Mouse (Mus musculus) neural tube, embryonic 11.5 days (tissue): ENCODE measurements around the gene Olfr1215. TPM values are rescaled to one million over a fixed set of nuclear protein-coding genes. Genes with fewer than 3 reads are reported as not detected.
"Not testable (repeated sequence)": the region's sequence is repeated elsewhere in the genome, so short reads cannot be mapped to it uniquely, and the experiment has no call there.

Experiments used
- ATAC-seq: fragments of 200-750 bp; cut with Nextera tagmentation; 2 replicates; pipeline ENCODE4 v1.8.0; 2017; ENCODE audit warnings: moderate number of reproducible peaks, mild to moderate bottlenecking, moderate TSS enrichment, moderate library complexity; ENCODE audit not compliant: insufficient read depth, low FRiP score, low TSS enrichment
- DNase-seq: peaks from one replicate; pipeline ENCODE4 v3.0.0-alpha.2; 2015; ENCODE audit warnings: low spot score
- H3K27ac ChIP-seq: fragments of 300-500 bp; sonication (generic); 2 replicates; pipeline ENCODE4 v1.5.1; 2014; ENCODE audit warnings: low read depth, mild to moderate bottlenecking, low read length
- H3K27me3 ChIP-seq: fragments of 300-500 bp; sonication (generic); 2 replicates; pipeline ENCODE4 v1.6.1; 2014; ENCODE audit warnings: mild to moderate bottlenecking, low read length, mixed read lengths; ENCODE audit not compliant: control insufficient read depth, insufficient read depth
- H3K36me3 ChIP-seq: fragments of 300-500 bp; sonication (generic); 2 replicates; pipeline ENCODE4 v1.6.1; 2014; ENCODE audit warnings: mild to moderate bottlenecking, low read length, moderate library complexity, mixed read lengths; ENCODE audit not compliant: control insufficient read depth, insufficient read depth
- H3K4me1 ChIP-seq: fragments of 300-500 bp; sonication (generic); 2 replicates; pipeline ENCODE4 v1.6.1; 2014; ENCODE audit warnings: low read length, mixed read lengths; ENCODE audit not compliant: control insufficient read depth, insufficient read depth
- H3K4me2 ChIP-seq: fragments of 300-500 bp; sonication (generic); 2 replicates; pipeline ENCODE4 v1.6.1; 2014; ENCODE audit warnings: low read depth, mild to moderate bottlenecking, moderate library complexity
- H3K4me3 ChIP-seq: fragments of 300-500 bp; sonication (generic); 2 replicates; pipeline ENCODE4 v1.5.1; 2014; ENCODE audit warnings: low read depth, low read length
- H3K9ac ChIP-seq: fragments of 300-500 bp; sonication (generic); 2 replicates; pipeline ENCODE4 v1.6.1; 2014; ENCODE audit warnings: mild to moderate bottlenecking, low read length
- H3K9me3 ChIP-seq: fragments of 300-500 bp; sonication (generic); 2 replicates; pipeline ENCODE4 v1.6.1; 2016; ENCODE audit warnings: low read length; ENCODE audit not compliant: control insufficient read depth
- WGBS: fragments of 180-500 bp; shearing (Covaris S2); extraction: QIAGEN DNeasy Blood & Tissue Kit; methylation state at CpG from one replicate; pipeline ENCODE4 v1.1.7; 2014; 5-methylcytosine and 5-hydroxymethylcytosine counted together
- polyA plus RNA-seq: library from polyadenylated mRNA; unstranded; fragments of >200 nt; fragmentation: Nextera tagmentation; extraction: Ambion mirVana; gene quantifications from 2 replicates; pipeline ENCODE4 v1.2.1, GENCODE M21; 2014

Olfr1215 gene
- polyA plus RNA-seq: not detected in 2 replicates

DNA sequence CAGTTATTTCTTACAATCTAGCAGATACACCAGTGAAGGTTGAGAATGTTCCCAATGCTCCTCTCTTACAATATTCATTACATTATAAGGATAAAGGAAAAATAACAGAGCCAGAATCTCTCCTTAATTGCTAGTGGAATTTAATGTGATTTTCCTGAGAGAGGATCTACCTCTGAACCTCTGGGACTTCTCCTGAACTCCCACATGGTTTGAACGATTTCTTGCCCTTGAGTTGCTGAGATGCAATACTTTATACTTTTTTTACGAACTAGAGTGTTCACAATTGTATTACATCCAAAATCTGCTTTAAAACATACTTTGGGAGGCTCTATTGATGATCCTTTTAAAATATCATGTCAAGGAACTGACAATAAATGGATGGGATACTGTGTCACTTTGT is at the start of gene Olfr1215:
Olfr1215 (minus strand) TSS at position 101 of the 400 bp plus-strand sequence.
- Histone ChIP-seq H3K36me3 (no peaks in the 10 kb centered on the region), H3K4me1 (no peaks in the 10 kb centered on the region), H3K27ac (no peak within 1 kb of the TSS), H3K4me2 (no peak within 1 kb of the TSS), H3K27me3 (no peaks in the 10 kb centered on the region), H3K4me3 (no peak within 1 kb of the TSS), H3K9ac (no peak within 1 kb of the TSS), H3K9me3 (no peaks in the 10 kb centered on the region)
- DNase-seq (no peak), ATAC-seq (no peak)
- WGBS: 76% methylated on average over 2 of the region's 2 CpGs

DNA sequence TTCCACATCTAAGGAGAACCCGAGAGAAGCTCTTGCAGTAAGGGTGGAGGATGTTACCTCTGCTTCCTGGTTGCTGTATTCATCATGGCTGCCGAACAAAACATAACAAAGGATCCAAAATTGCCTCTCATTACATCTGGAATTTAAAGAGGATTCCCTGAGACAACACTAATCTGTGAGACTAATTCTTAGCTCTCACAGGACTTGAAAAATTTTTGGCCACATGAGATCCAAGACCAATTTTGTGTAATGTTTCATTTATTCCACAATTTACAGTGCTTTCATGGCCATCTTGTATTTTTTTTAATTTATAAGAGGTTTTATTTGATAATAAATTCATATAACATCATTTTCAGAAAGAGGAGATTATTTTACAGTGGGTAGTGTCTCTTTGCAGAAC is 25.2 kb upstream of the Olfr1215 start, which contains the start of gene Olfr1217:
Olfr1217 (minus strand) TSS at position 101 of the 400 bp plus-strand sequence.
- WGBS: 78% methylated on average over 2 of the region's 2 CpGs

DNA sequence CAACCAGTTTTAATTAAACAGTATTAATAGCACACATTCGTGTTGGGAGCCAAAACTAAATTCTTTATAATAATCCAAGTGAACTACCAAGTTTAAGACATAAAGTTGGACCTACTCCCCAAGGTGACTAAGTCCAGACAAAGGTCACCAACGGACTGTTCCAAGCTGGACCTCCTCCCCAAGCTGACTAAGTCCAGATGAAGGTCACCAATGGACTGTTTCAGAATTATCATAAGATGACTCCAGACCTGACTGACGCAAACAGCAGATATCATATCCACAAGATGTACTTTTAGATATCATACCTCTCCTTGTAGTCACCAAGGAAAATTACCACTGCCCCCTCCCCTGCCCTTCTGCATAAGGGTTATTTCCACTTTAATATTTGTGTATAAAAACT is 14.7 kb upstream of the Olfr1215 start:
- not testable (repeated sequence) for H3K27ac ChIP-seq, DNase-seq, H3K36me3 ChIP-seq, H3K4me3 ChIP-seq, H3K9me3 ChIP-seq, H3K4me1 ChIP-seq, ATAC-seq, H3K9ac ChIP-seq, H3K27me3 ChIP-seq, H3K4me2 ChIP-seq
- WGBS: 74% methylated on average over 3 of the region's 3 CpGs

More for the DNA sequence above, 25.2 kb upstream of the Olfr1215 start, which contains the start of gene Olfr1217:
- no peak within 1 kb of the TSS for H3K4me2 ChIP-seq
- no peak within 1 kb of the TSS for H3K9ac ChIP-seq
- no peak for ATAC-seq
- no peaks in the 10 kb centered on the region for H3K27me3 ChIP-seq
- no peaks in the 10 kb centered on the region for H3K36me3 ChIP-seq
- H3K27ac ChIP-seq: no peak within 1 kb of the TSS
- no peak for DNase-seq
- H3K4me1 ChIP-seq: no peaks in the 10 kb centered on the region
- no peaks in the 10 kb centered on the region for H3K9me3 ChIP-seq
- H3K4me3 ChIP-seq: no peak within 1 kb of the TSS

DNA sequence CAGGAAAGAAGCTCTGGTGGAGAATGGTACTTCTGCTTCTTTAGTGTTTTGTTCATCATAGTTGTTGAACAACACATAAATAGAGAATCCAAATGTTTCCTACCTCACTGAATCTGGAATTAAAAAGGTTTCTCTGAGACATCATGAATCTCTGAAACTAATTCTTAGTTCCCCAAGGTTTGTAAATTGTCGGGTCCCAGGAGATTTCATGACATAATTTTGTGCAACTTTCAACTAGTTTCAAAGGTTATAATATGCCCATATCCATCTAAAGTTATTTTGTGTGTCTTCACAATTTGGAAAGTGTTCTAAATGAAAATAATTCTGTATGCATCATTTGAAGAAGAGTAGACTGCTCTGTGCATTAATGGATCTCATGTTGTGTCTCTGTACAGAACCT is 11.5 kb upstream of the Olfr1215 start, which contains the start of gene Olfr1216:
Olfr1216 (minus strand) TSS at position 101 of the 400 bp plus-strand sequence.
- H3K27me3 ChIP-seq: no peaks in the 10 kb centered on the region

GRCm38 (mm10) chr2:88992553-88992952 is 14.2 kb downstream of the Olfr1215 start, which contains the start of gene Olfr1214:
Olfr1214 (minus strand) TSS chr2:88992653.
- no peak for DNase-seq
- no peaks in the 10 kb centered on the region for H3K36me3 ChIP-seq
- no peaks in the 10 kb centered on the region for H3K9me3 ChIP-seq
- H3K27ac ChIP-seq: no peak within 1 kb of the TSS
- H3K4me2 ChIP-seq: no peak within 1 kb of the TSS
- no peak within 1 kb of the TSS for H3K9ac ChIP-seq
- no peaks in the 10 kb centered on the region for H3K27me3 ChIP-seq
- no peak within 1 kb of the TSS for H3K4me3 ChIP-seq
- no peak for ATAC-seq
- no peaks in the 10 kb centered on the region for H3K4me1 ChIP-seq
- 86% methylated on average over 1 of the region's 1 CpGs for WGBS

More for the DNA sequence above, 11.5 kb upstream of the Olfr1215 start, which contains the start of gene Olfr1216:
- Histone ChIP-seq H3K9ac (no peak within 1 kb of the TSS), H3K36me3 (no peaks in the 10 kb centered on the region), H3K27ac (no peak within 1 kb of the TSS), H3K4me1 (no peaks in the 10 kb centered on the region), H3K4me2 (no peak within 1 kb of the TSS), H3K9me3 (no peaks in the 10 kb centered on the region), H3K4me3 (no peak within 1 kb of the TSS)
- WGBS: 93% methylated on average over 1 of the region's 1 CpGs
- DNase-seq (no peak), ATAC-seq (no peak)

DNA sequence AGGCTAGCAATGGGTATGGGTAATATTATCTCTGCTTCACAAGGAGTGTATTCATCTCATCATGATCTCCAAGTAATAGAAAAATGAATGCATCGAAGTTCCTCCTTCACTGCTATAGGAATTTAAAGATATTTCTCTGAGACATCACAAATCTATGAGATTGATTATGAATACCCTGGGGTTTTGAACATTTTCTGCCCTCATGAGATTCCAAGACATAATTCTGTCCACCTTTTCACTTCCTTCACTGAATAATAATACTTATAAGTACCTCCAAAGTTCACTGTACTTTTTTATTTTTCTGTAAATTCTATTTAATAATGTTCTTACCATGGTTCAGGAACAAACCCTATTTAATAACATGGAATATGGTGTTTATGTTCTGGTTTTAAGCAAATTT is 26.6 kb downstream of the Olfr1215 start, which contains the start of gene Gm13762:
Gm13762 (minus strand) TSS at position 101 of the 400 bp plus-strand sequence.
- Histone ChIP-seq H3K9me3 (no peaks in the 10 kb centered on the region), H3K27ac (no peak within 1 kb of the TSS), H3K36me3 (no peaks in the 10 kb centered on the region), H3K4me1 (no peaks in the 10 kb centered on the region), H3K4me2 (no peak within 1 kb of the TSS), H3K4me3 (no peak within 1 kb of the TSS), H3K27me3 (no peaks in the 10 kb centered on the region), H3K9ac (no peak within 1 kb of the TSS)
- no peak for DNase-seq
- ATAC-seq: no peak
- 79% methylated on average over 1 of the region's 1 CpGs for WGBS

- H3K27ac ChIP-seq: no peak within 1 kb of the TSS
- ATAC-seq: no peak
- no peaks in the 10 kb centered on the region for H3K4me1 ChIP-seq
- no peaks in the 10 kb centered on the region for H3K9me3 ChIP-seq
- DNase-seq: no peak
- no peaks in the 10 kb centered on the region for H3K27me3 ChIP-seq
- H3K4me3 ChIP-seq: no peak within 1 kb of the TSS
- no peak within 1 kb of the TSS for H3K9ac ChIP-seq
- H3K36me3 ChIP-seq: no peaks in the 10 kb centered on the region
- no peak within 1 kb of the TSS for H3K4me2 ChIP-seq
Measured at GRCm38 (mm10) chr2:88953669-88954068, 53.1 kb downstream of the Olfr1215 start, which contains the start of gene Olfr1212. Olfr1212 (plus strand) TSS chr2:88953969.

Other genes with a start within 250 kb of the Olfr1215 start
- gene Olfr1199, start 246.5 kb downstream of the Olfr1215 start, polyA plus RNA-seq: not detected in 2 replicates
- not detected in 2 replicates for gene Olfr1200, start 236.5 kb downstream of the Olfr1215 start, polyA plus RNA-seq
- not detected in 2 replicates for gene Olfr1201, start 213.9 kb downstream of the Olfr1215 start, polyA plus RNA-seq
- gene Olfr1202, start 192.5 kb downstream of the Olfr1215 start, polyA plus RNA-seq: not detected in 2 replicates
- gene Olfr1205, start 177.2 kb downstream of the Olfr1215 start, polyA plus RNA-seq: not detected in 2 replicates
- gene Olfr1204, start 157.7 kb downstream of the Olfr1215 start, polyA plus RNA-seq: not detected in 2 replicates
- gene Olfr1206, start 143.7 kb downstream of the Olfr1215 start, polyA plus RNA-seq: not detected in 2 replicates
- gene Olfr1208, start 104.7 kb downstream of the Olfr1215 start, polyA plus RNA-seq: not detected in 2 replicates
- gene Olfr1209, start 91.8 kb downstream of the Olfr1215 start, polyA plus RNA-seq: not detected in 2 replicates
- not detected in 2 replicates for gene Olfr1211, start 68.9 kb downstream of the Olfr1215 start, polyA plus RNA-seq
- not detected in 2 replicates for gene Olfr1212, start 53.0 kb downstream of the Olfr1215 start, polyA plus RNA-seq
- gene Gm13762, start 26.7 kb downstream of the Olfr1215 start, polyA plus RNA-seq: not detected in 2 replicates
- not detected in 2 replicates for gene Olfr1214, start 14.3 kb downstream of the Olfr1215 start, polyA plus RNA-seq
- not detected in 2 replicates for gene Olfr1216, start 11.4 kb upstream of the Olfr1215 start, polyA plus RNA-seq
- not detected in 2 replicates for gene Olfr1217, start 25.1 kb upstream of the Olfr1215 start, polyA plus RNA-seq
- not detected in 2 replicates for gene Olfr1218, start 54.2 kb upstream of the Olfr1215 start, polyA plus RNA-seq
- gene Olfr1219, start 76.5 kb upstream of the Olfr1215 start, polyA plus RNA-seq: not detected in 2 replicates
- gene Olfr1220, start 99.9 kb upstream of the Olfr1215 start, polyA plus RNA-seq: not detected in 2 replicates
- not detected in 2 replicates for gene Olfr1221, start 110.3 kb upstream of the Olfr1215 start, polyA plus RNA-seq
- not detected in 2 replicates for gene Olfr1222, start 126.1 kb upstream of the Olfr1215 start, polyA plus RNA-seq
- gene Olfr1223, start 144.6 kb upstream of the Olfr1215 start, polyA plus RNA-seq: not detected in 2 replicates
- not detected in 2 replicates for gene Olfr1224-ps1, start 157.1 kb upstream of the Olfr1215 start, polyA plus RNA-seq
- gene Olfr1225, start 167.7 kb upstream of the Olfr1215 start, polyA plus RNA-seq: not detected in 2 replicates
- not detected in 2 replicates for gene Olfr1226, start 193.1 kb upstream of the Olfr1215 start, polyA plus RNA-seq
- gene Olfr1228, start 247.1 kb upstream of the Olfr1215 start, polyA plus RNA-seq: not detected in 2 replicates